Mouse (Mus musculus): ENCODE results near the gene Retsat. TPM values are rescaled to one million over a fixed set of nuclear protein-coding genes. Genes with fewer than 3 reads are reported as not detected.

Gene Retsat
- polyA plus RNA-seq, 1 experiment from 2014 or later = 7.0 TPM

DNA sequence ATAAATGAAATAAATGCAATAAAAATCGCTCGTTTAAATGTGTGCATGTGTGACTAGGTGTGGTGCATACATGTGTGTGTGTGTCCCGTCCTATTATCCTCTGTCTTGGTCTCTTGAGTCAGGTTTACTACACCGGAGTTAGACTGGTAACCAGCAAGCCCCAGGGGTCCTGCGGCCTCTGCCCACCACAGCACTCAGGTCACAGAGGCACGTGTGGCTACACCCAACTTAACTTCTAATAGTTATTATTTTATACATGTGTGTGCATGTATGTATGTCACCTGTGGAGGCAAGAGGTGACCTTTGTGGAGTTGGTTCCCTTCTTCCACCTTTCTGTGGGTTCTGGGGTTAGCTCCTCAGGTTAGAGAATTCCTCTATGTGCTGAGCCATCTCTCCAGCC, 56.1 kb downstream of the Retsat start:
- Histone ChIP-seq H3K4me1 (replicated peaks) (peaks cover 19% of the 10 kb centered on the region), H3K36me3 (no peaks in the 10 kb centered on the region), H3K9ac (no peak overlapping the region), H3K27ac (replicated peaks) (no peak overlapping the region), H3K27me3 (no peaks in the 10 kb centered on the region), H3K4me3 (no peak overlapping the region), H3K4me2 (no peak overlapping the region), H3K9me3 (no peaks in the 10 kb centered on the region)
- ATAC-seq (ENCODE audit: low FRiP score, low read depth) = no peak
- 91% methylated on average over 6 of the region's 6 CpGs for WGBS

DNA sequence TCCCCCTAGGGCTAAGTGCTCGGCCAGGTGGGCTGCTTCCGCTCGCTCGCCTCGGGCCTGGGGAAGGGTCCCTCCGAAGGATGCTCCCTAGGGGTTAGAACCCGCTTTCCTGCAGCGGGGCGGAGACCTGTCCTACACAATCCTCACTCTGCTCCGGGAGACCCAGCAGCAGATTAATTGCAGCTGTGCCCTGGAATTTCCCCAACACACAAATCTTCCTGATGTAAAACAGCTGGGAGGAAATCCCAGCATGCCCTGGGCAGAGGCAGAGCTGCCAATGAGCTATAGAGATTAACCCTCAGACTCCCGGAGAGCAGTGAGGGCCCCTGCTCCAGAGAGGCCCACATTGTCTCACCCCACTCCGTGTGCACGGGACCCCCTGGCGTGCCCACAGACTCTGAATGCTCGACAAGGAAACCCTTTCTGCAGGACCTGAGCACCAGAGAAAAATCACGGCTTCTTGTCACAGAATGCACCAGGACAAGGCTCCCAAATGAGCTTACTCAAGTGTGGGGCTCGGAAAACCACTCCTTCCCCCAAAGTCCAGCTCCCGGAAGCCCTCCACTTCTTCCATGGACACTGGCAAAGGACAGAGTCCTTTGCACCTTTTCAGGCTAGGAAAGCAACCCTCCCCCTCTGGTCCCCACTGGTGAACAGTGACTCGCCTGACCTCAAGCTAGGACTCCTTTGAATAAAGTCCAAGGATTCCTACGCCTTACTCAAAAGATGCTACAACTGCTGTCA, 57.2 kb downstream of the Retsat start:
- WGBS = 33% methylated on average over 20 of the region's 20 CpGs
- peak; percentile 85 for ATAC-seq (ENCODE audit: low FRiP score, low read depth)

DNA sequence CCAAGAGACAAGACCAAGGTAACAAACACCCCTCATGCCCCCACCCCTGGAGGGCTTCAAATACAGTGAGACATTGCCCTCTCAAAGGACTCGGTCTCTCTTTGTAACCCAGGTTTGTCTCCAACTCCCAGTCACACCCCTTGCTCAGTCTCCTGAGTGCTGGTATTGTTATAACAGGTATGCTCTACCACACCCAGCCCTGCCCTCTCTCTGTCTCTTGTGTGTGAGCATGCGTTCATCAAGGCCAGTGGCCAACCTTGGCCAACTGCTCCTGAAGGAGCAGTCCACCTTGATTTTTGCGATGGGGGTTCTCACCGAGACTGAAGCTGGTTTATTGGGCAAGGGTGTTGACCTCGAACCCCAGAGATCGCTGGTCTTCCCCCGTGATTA, 57.8 kb downstream of the Retsat start:
- H3K27ac ChIP-seq (replicated peaks) = no peak overlapping the region
- no peak overlapping the region for H3K4me3 ChIP-seq
- 90% methylated on average over 7 of the region's 7 CpGs for WGBS
- no peaks in the 10 kb centered on the region for H3K9me3 ChIP-seq
- H3K4me2 ChIP-seq = no peak overlapping the region; the same call in 1 of the 2 replicates
- no peaks in the 10 kb centered on the region for H3K27me3 ChIP-seq
- H3K9ac ChIP-seq = no peak overlapping the region
- ATAC-seq (ENCODE audit: low FRiP score, low read depth) = no peak
- H3K36me3 ChIP-seq = no peaks in the 10 kb centered on the region
- H3K4me1 ChIP-seq (replicated peaks) = peaks cover 19% of the 10 kb centered on the region

More for the DNA sequence above, 57.2 kb downstream of the Retsat start:
- H3K4me1 ChIP-seq (replicated peaks) = peaks cover 19% of the 10 kb centered on the region
- H3K4me2 ChIP-seq = peak overlapping the region; percentile 60
- H3K9ac ChIP-seq = peak overlapping the region; percentile 40
- peak overlapping the region; percentile 38 for H3K4me3 ChIP-seq
- no peaks in the 10 kb centered on the region for H3K27me3 ChIP-seq
- H3K27ac ChIP-seq (replicated peaks) = peak overlapping the region; percentile 71
- H3K36me3 ChIP-seq = no peaks in the 10 kb centered on the region
- no peaks in the 10 kb centered on the region for H3K9me3 ChIP-seq

DNA sequence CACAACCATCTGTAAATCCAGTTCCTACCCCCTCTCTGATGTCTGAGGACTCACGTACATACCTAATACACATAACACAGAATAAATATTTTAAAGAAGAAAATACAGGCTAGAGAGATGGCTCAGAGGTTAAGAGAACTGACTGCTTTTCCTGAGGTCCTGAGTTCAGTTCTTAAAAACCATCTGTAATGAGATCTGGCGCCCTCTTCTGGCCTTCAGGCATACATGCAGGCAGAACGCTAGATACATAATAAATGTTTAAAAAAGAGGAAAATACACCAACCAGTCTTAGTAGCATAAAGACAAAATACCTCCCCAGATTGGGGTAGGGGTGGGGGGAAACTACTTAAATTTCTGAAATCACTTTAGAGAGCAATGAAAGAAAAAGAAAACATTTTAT, 59.7 kb downstream of the Retsat start:
- Histone ChIP-seq H3K9ac (no peak overlapping the region), H3K27ac (replicated peaks) (no peak overlapping the region), H3K27me3 (no peaks in the 10 kb centered on the region), H3K9me3 (no peaks in the 10 kb centered on the region), H3K36me3 (no peaks in the 10 kb centered on the region), H3K4me2 (no peak overlapping the region), H3K4me1 (replicated peaks) (peaks cover 19% of the 10 kb centered on the region), H3K4me3 (no peak overlapping the region)
- ATAC-seq (ENCODE audit: low FRiP score, low read depth) = no peak
- WGBS = 60% methylated on average over 3 of the region's 3 CpGs

Other genes with a start within 250 kb of the Retsat start
- gene Tmem150a, start 243.0 kb upstream of the Retsat start, polyA plus RNA-seq (2015; fragmentation: Nextera tagmentation; extraction: Ambion mirVana) = 20.9 and 21.2 TPM in 2 replicates
- gene Rnf181, start 231.5 kb upstream of the Retsat start, polyA plus RNA-seq (2015; fragmentation: Nextera tagmentation; extraction: Ambion mirVana) = 128 and 135 TPM in 2 replicates
- 16.2 and 17.8 TPM in 2 replicates for gene Vamp5, start 218.0 kb upstream of the Retsat start, polyA plus RNA-seq (2015; fragmentation: Nextera tagmentation; extraction: Ambion mirVana)
- gene Vamp8, start 207.8 kb upstream of the Retsat start, polyA plus RNA-seq (2015; fragmentation: Nextera tagmentation; extraction: Ambion mirVana) = 24.4 and 29.4 TPM in 2 replicates
- gene Ggcx, start 184.2 kb upstream of the Retsat start, polyA plus RNA-seq (2015; fragmentation: Nextera tagmentation; extraction: Ambion mirVana) = 17.0 and 20.7 TPM in 2 replicates
- 320 and 326 TPM in 2 replicates for gene Mat2a, start 158.9 kb upstream of the Retsat start, polyA plus RNA-seq (2015; fragmentation: Nextera tagmentation; extraction: Ambion mirVana)
- gene Sh2d6, start 76.8 kb upstream of the Retsat start, polyA plus RNA-seq (2015; fragmentation: Nextera tagmentation; extraction: Ambion mirVana) = 0.26 and 0.63 TPM in 2 replicates
- gene Capg, start 54.1 kb upstream of the Retsat start, polyA plus RNA-seq (2015; fragmentation: Nextera tagmentation; extraction: Ambion mirVana) = 8.0 and 9.3 TPM in 2 replicates
- 15.9 and 17.1 TPM in 2 replicates for gene Elmod3, start 62 bp upstream of the Retsat start, polyA plus RNA-seq (2015; fragmentation: Nextera tagmentation; extraction: Ambion mirVana)
- gene Tgoln1, start 18.5 kb downstream of the Retsat start, polyA plus RNA-seq (2015; fragmentation: Nextera tagmentation; extraction: Ambion mirVana) = 34.6 and 35.9 TPM in 2 replicates
- 7.2 and 7.9 TPM in 2 replicates for gene Tcf7l1, start 190.8 kb downstream of the Retsat start, polyA plus RNA-seq (2015; fragmentation: Nextera tagmentation; extraction: Ambion mirVana)